Mouse (Mus musculus): ENCODE results near the gene Rnf166. TPM values are rescaled to one million over a fixed set of nuclear protein-coding genes. Genes with fewer than 3 reads are reported as not detected.

Rnf166 gene
- polyA plus RNA-seq, 1 experiment from 2014 or later = 40.8 TPM

DNA sequence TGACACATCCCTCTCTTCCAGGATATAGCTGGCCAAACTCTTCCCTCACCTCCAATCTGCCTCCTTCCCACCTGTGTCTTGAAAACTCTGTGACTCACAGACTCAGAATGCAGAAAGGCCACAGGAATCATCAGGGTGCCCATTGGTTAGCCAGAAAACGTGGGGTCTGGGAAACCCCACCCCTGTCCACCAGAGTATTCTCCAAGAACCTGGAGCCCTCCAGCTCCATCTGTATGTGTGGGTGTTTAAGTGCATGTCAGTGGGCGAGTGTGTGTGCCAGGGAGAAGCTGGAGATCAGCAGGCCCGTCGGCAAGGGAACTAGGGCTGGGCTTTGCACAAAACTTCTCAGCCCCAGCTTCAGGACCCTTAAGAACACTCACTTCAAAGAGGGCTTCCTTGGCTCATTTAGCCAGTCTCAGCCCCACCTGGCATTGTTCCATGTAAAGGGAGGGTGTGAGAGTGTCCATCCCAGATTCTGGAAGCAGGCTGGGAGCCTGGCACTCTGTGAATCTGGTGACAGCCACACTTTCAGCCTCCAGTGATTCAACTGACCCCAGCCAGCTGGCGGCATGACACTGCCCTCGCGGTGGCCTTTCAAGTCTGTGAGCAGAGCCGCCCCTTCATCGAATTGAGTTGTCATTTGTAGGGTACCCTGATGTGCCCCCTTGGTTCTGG lies 55.8 kb downstream of the Rnf166 start:
- H3K4me2 ChIP-seq (ENCODE audit: low read length) = no peak overlapping the region
- peaks cover 8 to 14% of the 10 kb centered on the region in 2 experiments for H3K4me1 ChIP-seq (ENCODE audit: control insufficient read depth in 2 of 2, insufficient read depth in 2 of 2, low read length in 2 of 2)
- H3K4me3 ChIP-seq (ENCODE audit: control insufficient read depth in 1 of 2, insufficient read depth in 1 of 2, low read depth in 1 of 2, low read length in 2 of 2) = no peak overlapping the region
- 52% methylated on average over 9 of the region's 9 CpGs for WGBS
- no peak overlapping the region for H3K27ac ChIP-seq (replicated peaks in 1 of 2; ENCODE audit: control insufficient read depth in 1 of 2, insufficient read depth in 1 of 2, low read depth in 2 of 2, low read length in 2 of 2)
- no peaks in the 10 kb centered on the region for H3K9me3 ChIP-seq (ENCODE audit: control insufficient read depth, low read length)
- H3K36me3 ChIP-seq (ENCODE audit: control insufficient read depth, insufficient read depth, low read length) = peaks cover 45% of the 10 kb centered on the region
- no peak for ATAC-seq (ENCODE audit: insufficient number of reproducible peaks, insufficient read depth, low FRiP score, low read depth)
- H3K9ac ChIP-seq (ENCODE audit: low read length) = no peak overlapping the region
- no peaks in the 10 kb centered on the region for H3K27me3 ChIP-seq (ENCODE audit: control insufficient read depth, insufficient read depth, low read length)

Small RNA genes lying within 50 kb of the gene (microRNA-seq; reads per million reads assigned to microRNA genes)
- not detected for gene Gm24366

Other genes starting within 250 kb of the Rnf166 start
- 4.4 and 6.1 TPM in 2 replicates for gene Zfpm1, start 193.9 kb downstream of the Rnf166 start, polyA plus RNA-seq (2014; fragmentation: Nextera tagmentation; extraction: Ambion mirVana)
- gene Trhr2, start 115.3 kb downstream of the Rnf166 start, polyA plus RNA-seq (2014; fragmentation: Nextera tagmentation; extraction: Ambion mirVana) = not detected in 2 replicates
- gene Zc3h18, start 99.5 kb downstream of the Rnf166 start, polyA plus RNA-seq (2014; fragmentation: Nextera tagmentation; extraction: Ambion mirVana) = 17.7 and 19.6 TPM in 2 replicates
- gene Il17c, start 54.0 kb downstream of the Rnf166 start, polyA plus RNA-seq (2014; fragmentation: Nextera tagmentation; extraction: Ambion mirVana) = not detected in 2 replicates
- 194 and 196 TPM in 2 replicates for gene Cyba, start 43.1 kb downstream of the Rnf166 start, polyA plus RNA-seq (2014; fragmentation: Nextera tagmentation; extraction: Ambion mirVana)
- 14.4 and 17.9 TPM in 2 replicates for gene Mvd, start 32.6 kb downstream of the Rnf166 start, polyA plus RNA-seq (2014; fragmentation: Nextera tagmentation; extraction: Ambion mirVana)
- gene Snai3, start 15.3 kb downstream of the Rnf166 start, polyA plus RNA-seq (2014; fragmentation: Nextera tagmentation; extraction: Ambion mirVana) = 2.6 TPM in 2 replicates
- 24.9 and 33.0 TPM in 2 replicates for gene Ctu2, start 79 bp upstream of the Rnf166 start, polyA plus RNA-seq (2014; fragmentation: Nextera tagmentation; extraction: Ambion mirVana)
- gene Piezo1, start 75.3 kb upstream of the Rnf166 start, polyA plus RNA-seq (2014; fragmentation: Nextera tagmentation; extraction: Ambion mirVana) = 14.9 and 16.3 TPM in 2 replicates
- gene Cdt1, start 92.0 kb upstream of the Rnf166 start, polyA plus RNA-seq (2014; fragmentation: Nextera tagmentation; extraction: Ambion mirVana) = 23.2 and 27.6 TPM in 2 replicates
- gene Aprt, start 100.8 kb upstream of the Rnf166 start, polyA plus RNA-seq (2014; fragmentation: Nextera tagmentation; extraction: Ambion mirVana) = 240 and 243 TPM in 2 replicates
- 10.3 and 11.2 TPM in 2 replicates for gene Galns, start 135.4 kb upstream of the Rnf166 start, polyA plus RNA-seq (2014; fragmentation: Nextera tagmentation; extraction: Ambion mirVana)
- gene Trappc2l, start 135.6 kb upstream of the Rnf166 start, polyA plus RNA-seq (2014; fragmentation: Nextera tagmentation; extraction: Ambion mirVana) = 78.2 and 84.8 TPM in 2 replicates
- gene Pabpn1l, start 146.7 kb upstream of the Rnf166 start, polyA plus RNA-seq (2014; fragmentation: Nextera tagmentation; extraction: Ambion mirVana) = not detected in 2 replicates
- 4.2 and 6.2 TPM in 2 replicates for gene Cbfa2t3, start 223.0 kb upstream of the Rnf166 start, polyA plus RNA-seq (2014; fragmentation: Nextera tagmentation; extraction: Ambion mirVana)